Mouse (Mus musculus) MEL (cell line): Measurements from ENCODE around the gene Rac2.

Experiments used
- BHLHE40 ChIP-seq: IDR thresholded peaks from 2 replicates; pipeline ENCODE4 v1.6.1; 2012; ENCODE audit warnings: low read depth, mild to moderate bottlenecking, inconsistent platforms, low read length, improper control_type of control experiment, borderline replicate concordance
- CHD2 ChIP-seq: IDR thresholded peaks from 2 replicates; pipeline ENCODE4 v1.6.1; 2011; ENCODE audit warnings: low read length, improper control_type of control experiment
- ELF1 ChIP-seq: IDR thresholded peaks from 2 replicates; pipeline ENCODE4 v1.6.1; 2014; ENCODE audit warnings: low read depth, mild to moderate bottlenecking, inconsistent platforms, low read length, improper control_type of control experiment, moderate library complexity
- EP300 ChIP-seq, 2 experiments: IDR thresholded peaks; 2 replicates each; pipeline ENCODE4 v1.6.1; 2011; ENCODE audit warnings: improper control_type of control experiment in 2 of 2, low read length in 2 of 2, low read depth in 1 of 2, mild to moderate bottlenecking in 1 of 2
- ETS1 ChIP-seq: IDR thresholded peaks from 2 replicates; pipeline ENCODE4 v1.6.1; 2012; ENCODE audit warnings: low read depth, mild to moderate bottlenecking, inconsistent platforms, low read length, improper control_type of control experiment, moderate library complexity
- HCFC1 ChIP-seq: IDR thresholded peaks from 2 replicates; pipeline ENCODE4 v1.6.1; 2012; ENCODE audit warnings: low read depth, mild to moderate bottlenecking, inconsistent platforms, low read length, improper control_type of control experiment, moderate library complexity
- KAT2A ChIP-seq: conservative IDR thresholded peaks from 2 replicates; pipeline ENCODE4 v1.6.1; 2012; ENCODE audit warnings: low read depth, low read length, improper control_type of control experiment, inconsistent platforms
- MXI1 ChIP-seq: IDR thresholded peaks from 2 replicates; pipeline ENCODE4 v1.6.1; 2011; ENCODE audit warnings: mild to moderate bottlenecking, low read depth, low read length, improper control_type of control experiment
- POLR2A ChIP-seq, 2 experiments: IDR thresholded peaks; 2 replicates each; pipeline ENCODE4 v1.6.1; 2011 to 2012; ENCODE audit warnings: low read length in 2 of 2, mild to moderate bottlenecking in 2 of 2, control low read depth in 1 of 2, improper control_type of control experiment in 1 of 2, low read depth in 1 of 2, moderate library complexity in 1 of 2; ENCODE audit not compliant: control insufficient read depth in 1 of 2, insufficient read depth in 1 of 2, poor library complexity in 1 of 2
- POLR2AphosphoS5 ChIP-seq: IDR thresholded peaks from 2 replicates; pipeline ENCODE4 v1.6.1; 2012; ENCODE audit warnings: low read depth, borderline replicate concordance, mild to moderate bottlenecking, inconsistent platforms, low read length, moderate library complexity, mixed read lengths
- TAL1 ChIP-seq: IDR thresholded peaks from 2 replicates; pipeline ENCODE4 v1.6.1; 2012; ENCODE audit warnings: mild to moderate bottlenecking, inconsistent platforms, low read length, moderate library complexity, mixed read lengths
- TCF12 ChIP-seq: IDR thresholded peaks from 2 replicates; pipeline ENCODE4 v1.6.1; 2014; ENCODE audit warnings: low read depth, mild to moderate bottlenecking, inconsistent platforms, low read length, improper control_type of control experiment, moderate library complexity
- USF2 ChIP-seq, 2 experiments: IDR thresholded peaks; 2 replicates each; pipeline ENCODE4 v1.6.1; 2011 to 2012; ENCODE audit warnings: improper control_type of control experiment in 2 of 2, low read length in 2 of 2, borderline replicate concordance in 1 of 2, inconsistent platforms in 1 of 2, low read depth in 1 of 2, mild to moderate bottlenecking in 1 of 2; ENCODE audit not compliant: insufficient read depth in 1 of 2

DNA sequence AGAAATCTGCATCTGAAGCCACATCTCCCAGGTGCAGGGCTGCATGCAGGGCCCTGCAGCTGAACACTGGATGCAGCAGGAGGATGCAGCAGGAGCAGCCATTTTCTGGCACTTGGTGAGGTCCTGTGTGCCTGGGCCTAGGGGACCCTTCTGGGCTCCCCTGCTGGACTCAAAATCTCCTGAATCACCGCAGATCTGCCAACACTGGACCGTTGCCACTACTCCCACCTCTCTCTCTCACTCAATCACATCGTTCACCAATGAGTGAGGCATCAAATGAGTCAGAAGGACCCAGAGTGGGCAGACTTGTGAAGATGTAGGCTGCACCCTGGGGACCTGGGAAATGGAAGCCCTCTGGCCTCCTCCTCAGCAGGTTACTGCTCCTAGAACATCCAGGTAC, 31.5 kb downstream of the Rac2 start:
- no peak for TF ChIP-seq TCF12
- TF ChIP-seq ETS1 = no peak
- no peak for TF ChIP-seq ELF1
- TF ChIP-seq POLR2AphosphoS5 = no peak
- no peak for TF ChIP-seq HCFC1
- no peak for TF ChIP-seq USF2 (IDR thresholded peaks at IDR 0.05; ENCODE audit: borderline replicate concordance in 1 of 2, insufficient read depth in 1 of 2, low read depth in 1 of 2, low read length in 2 of 2)
- TF ChIP-seq EP300 (IDR thresholded peaks at IDR 0.05; ENCODE audit: low read depth in 1 of 2, low read length in 2 of 2) = no peak
- TF ChIP-seq BHLHE40 = no peak
- TF ChIP-seq KAT2A = no peak
- no peak for TF ChIP-seq MXI1
- no peak for TF ChIP-seq POLR2A (IDR thresholded peaks at IDR 0.05; ENCODE audit: control insufficient read depth in 1 of 2, insufficient read depth in 1 of 2, low read depth in 1 of 2, low read length in 2 of 2, poor library complexity in 1 of 2)
- TF ChIP-seq TAL1 = no peak
- no peak for TF ChIP-seq CHD2
